ENCODE assay signal across 17 mouse cellular contexts in genomic region chr1:183207623-183208022, GRCm38 (mm10). TPM values are rescaled to one million over a fixed set of nuclear protein-coding genes. Genes with fewer than 3 reads are reported as not detected.
DNase-seq lines count a peak whose midpoint lies in the region; ATAC-seq and TF ChIP-seq lines count a peak whose summit lies in the region.
"Had no signal": no experiment of that assay in that cellular context is flagged by ENCODE, and none has a peak within 500 bp of the region (broad histone marks: within the 10 kb centered on the region; RNA-seq: fewer than 3 reads in every experiment).

No protein-coding gene starts in this region.

- H3K27ac ChIP-seq in MEL (ENCODE audit: control insufficient read depth, low read depth, low read length) = peak overlapping the region; percentile 53; the same call in 1 of the 2 replicates
- H3K27ac ChIP-seq: embryonic facial prominence, embryonic 10.5 days; embryonic facial prominence, embryonic 12.5 days; forebrain, embryonic 13.5 days; forebrain, embryonic 15.5 days had no signal

- peak overlapping the region; percentile 35 for H3K9ac ChIP-seq in MEL (ENCODE audit: control insufficient read depth, low read depth, low read length, poor library complexity, severe bottlenecking)
- H3K9ac ChIP-seq: embryonic facial prominence, embryonic 12.5 days; forebrain, embryonic 13.5 days; forebrain, embryonic 15.5 days; forebrain, postnatal 0 days had no signal

- peak overlapping the region; percentile 3 to 33; a peak in 3 of 4 replicates for H3K4me3 ChIP-seq in MEL (ENCODE audit: control insufficient read depth in 1 of 2, insufficient read depth in 1 of 2, low read depth in 2 of 2, low read length in 2 of 2)
- H3K4me3 ChIP-seq: embryonic facial prominence, embryonic 10.5 days; embryonic facial prominence, embryonic 12.5 days; forebrain, embryonic 13.5 days; forebrain, embryonic 15.5 days had no signal

- H3K36me3 ChIP-seq in MEL (ENCODE audit: control insufficient read depth in 1 of 2, insufficient read depth in 2 of 2, low read length in 2 of 2) = peaks cover 0 to 16% of the 10 kb centered on the region in 2 experiments; a peak in 3 of 4 replicates
- H3K36me3 ChIP-seq: embryonic facial prominence, embryonic 10.5 days; embryonic facial prominence, embryonic 12.5 days; forebrain, embryonic 15.5 days had no signal

- DNase-seq in MEL (ENCODE audit: low read depth, low spot score) = peak; percentile 16
- DNase-seq in right cerebral cortex, postnatal 4 days = no peak
- DNase-seq in kidney, adult 18-20 months = no peak
- DNase-seq: cerebellum, adult 11-12 months; cerebellum, adult 2 months; cerebellum, adult 9-10 months; cerebellum, postnatal 10 days; cerebellum, postnatal 25 days; forebrain, postnatal 0 days had no signal

- peak in 1 of 2 experiments; percentile 51; a peak in 1 of 4 replicates for TF ChIP-seq EP300 in MEL (IDR thresholded peaks at IDR 0.05; ENCODE audit: low read depth in 1 of 2, low read length in 2 of 2)

- no peaks in the 10 kb centered on the region; the same call in none of the 2 replicates for H3K79me2 ChIP-seq in MEL (ENCODE audit: control insufficient read depth, insufficient read depth, low read length, poor library complexity)

- H3K9me3 ChIP-seq in MEL (replicated peaks; ENCODE audit: insufficient read depth, low read length) = no peaks in the 10 kb centered on the region
- H3K9me3 ChIP-seq: embryonic facial prominence, embryonic 10.5 days; embryonic facial prominence, embryonic 12.5 days; forebrain, embryonic 13.5 days; forebrain, embryonic 15.5 days had no signal

- H3K4me1 ChIP-seq in MEL (ENCODE audit: control insufficient read depth in 1 of 2, insufficient read depth in 2 of 2, low read length in 2 of 2) = peaks cover 11 to 12% of the 10 kb centered on the region in 2 experiments
- H3K4me1 ChIP-seq: embryonic facial prominence, embryonic 12.5 days had no signal

- TF ChIP-seq RAD21 in MEL (IDR thresholded peaks at IDR 0.05; ENCODE audit: low read depth, low read length) = no peak

- TF ChIP-seq POLR2A in MEL (IDR thresholded peaks at IDR 0.05; ENCODE audit: control insufficient read depth in 1 of 2, insufficient read depth in 1 of 2, low read depth in 1 of 2, low read length in 2 of 2, poor library complexity in 1 of 2) = no peak

- no peak for TF ChIP-seq CTCF in MEL (IDR thresholded peaks at IDR 0.05 in 2 of 3, conservative IDR thresholded peaks at IDR 0.05 in 1 of 3; ENCODE audit: control insufficient read depth in 1 of 3, insufficient read depth in 1 of 3, low read depth in 2 of 3, low read length in 3 of 3, poor library complexity in 1 of 3, severe bottlenecking in 1 of 3)

- ATAC-seq in megakaryocyte progenitor cell, adult 5-6 weeks (replicated peaks; ENCODE audit: poor library complexity) = peak; percentile 81
- no peak for ATAC-seq in frontal cortex, adult (ENCODE audit: low TSS enrichment)
- ATAC-seq: activated CD4-positive, CD25-positive, alpha-beta regulatory T cell, adult 4 months; forebrain, embryonic 13.5 days; forebrain, embryonic 15.5 days; forebrain, postnatal 0 days; Patski had no signal

- no peaks in the 10 kb centered on the region for H3K27me3 ChIP-seq in MEL (ENCODE audit: control insufficient read depth in 1 of 2, insufficient read depth in 2 of 2, low read length in 2 of 2)
- H3K27me3 ChIP-seq: embryonic facial prominence, embryonic 12.5 days; forebrain, embryonic 13.5 days; forebrain, embryonic 15.5 days; Patski had no signal

TF ChIP-seq in MEL, 35 proteins besides CTCF, POLR2A, EP300 and RAD21:
- TF ChIP-seq POLR2AphosphoS5 (IDR thresholded peaks at IDR 0.05; ENCODE audit: borderline replicate concordance, low read depth, low read length) = no peak
- TF ChIP-seq CHD2 (IDR thresholded peaks at IDR 0.05; ENCODE audit: low read length) = no peak
- no peak for TF ChIP-seq UBTF (IDR thresholded peaks at IDR 0.05; ENCODE audit: borderline replicate concordance, insufficient read depth, low read depth, low read length)
- TF ChIP-seq TBP (IDR thresholded peaks at IDR 0.05; ENCODE audit: low read depth, low read length) = no peak
- TF ChIP-seq HCFC1 (IDR thresholded peaks at IDR 0.05; ENCODE audit: low read depth, low read length) = no peak
- TF ChIP-seq NELFE (IDR thresholded peaks at IDR 0.05; ENCODE audit: low read depth, low read length) = no peak
- peak; percentile 33; the same call in 1 of the 2 replicates for TF ChIP-seq ETS1 (IDR thresholded peaks at IDR 0.05; ENCODE audit: low read depth, low read length)
- TF ChIP-seq MXI1 (IDR thresholded peaks at IDR 0.05; ENCODE audit: low read depth, low read length) = peak; percentile 81
- no peak for TF ChIP-seq MEF2A (IDR thresholded peaks at IDR 0.05; ENCODE audit: extremely low read depth, insufficient replicate concordance, low read depth, low read length, poor library complexity, severe bottlenecking)
- no peak for TF ChIP-seq NRF1 (IDR thresholded peaks at IDR 0.05; ENCODE audit: insufficient read depth, low read depth, low read length, poor library complexity, severe bottlenecking)
- no peak for TF ChIP-seq GABPA (IDR thresholded peaks at IDR 0.05; ENCODE audit: low read depth, low read length)
- no peak for TF ChIP-seq MAZ (IDR thresholded peaks at IDR 0.05; ENCODE audit: low read depth, low read length)
- no peak for TF ChIP-seq MAFK (IDR thresholded peaks at IDR 0.05; ENCODE audit: borderline replicate concordance, low read depth, low read length)
- no peak for TF ChIP-seq ZKSCAN1 (IDR thresholded peaks at IDR 0.05; ENCODE audit: low read depth, low read length)
- no peak for TF ChIP-seq ZMIZ1 (IDR thresholded peaks at IDR 0.05; ENCODE audit: low read depth, low read length)
- TF ChIP-seq SMC3 (IDR thresholded peaks at IDR 0.05; ENCODE audit: low read depth, low read length) = no peak
- no peak for TF ChIP-seq GATA1 (IDR thresholded peaks at IDR 0.05; ENCODE audit: low read depth, low read length)
- TF ChIP-seq SIN3A (IDR thresholded peaks at IDR 0.05; ENCODE audit: low read length) = peak; percentile 15; the same call in 1 of the 2 replicates
- TF ChIP-seq TAL1 (IDR thresholded peaks at IDR 0.05; ENCODE audit: low read length) = no peak
- TF ChIP-seq JUND (IDR thresholded peaks at IDR 0.05; ENCODE audit: low read depth, low read length) = no peak
- no peak for TF ChIP-seq USF1 (IDR thresholded peaks at IDR 0.05; ENCODE audit: low read depth, low read length)
- TF ChIP-seq KAT2A (conservative IDR thresholded peaks at IDR 0.05; ENCODE audit: low read depth, low read length) = no peak
- no peak for TF ChIP-seq USF2 (IDR thresholded peaks at IDR 0.05; ENCODE audit: borderline replicate concordance in 1 of 2, insufficient read depth in 1 of 2, low read depth in 1 of 2, low read length in 2 of 2)
- TF ChIP-seq TCF12 (IDR thresholded peaks at IDR 0.05; ENCODE audit: low read depth, low read length) = peak; percentile 52
- TF ChIP-seq CHD1 (IDR thresholded peaks at IDR 0.05; ENCODE audit: low read depth, low read length) = no peak
- no peak for TF ChIP-seq E2F4 (IDR thresholded peaks at IDR 0.05; ENCODE audit: borderline replicate concordance, low read depth, low read length)
- no peak for TF ChIP-seq ZC3H11A (IDR thresholded peaks at IDR 0.05; ENCODE audit: low read depth, low read length)
- TF ChIP-seq MYB (IDR thresholded peaks at IDR 0.05; ENCODE audit: low read depth, low read length) = no peak

RNA-seq across cellular contexts. Expression of gene Disp1, which starts 13.7 kb away (rescaled TPM):
- total RNA-seq in MEL (2012; rRNA removed) = 5.9 and 6.3 TPM in 2 replicates
- 1 to 10 TPM in 1 of 2 experiments, not detected in 1; 9.9 TPM for polyA plus RNA-seq in MEL (2012; ENCODE audit: insufficient read depth in 1 of 2, insufficient read length in 2 of 2, low read depth in 1 of 2, low replicate concordance in 2 of 2, missing spikeins in 1 of 2)
- 5.7 and 6.2 TPM in 2 replicates for total RNA-seq in megakaryocyte progenitor cell, adult 5-6 weeks (2015)
- 5.3 and 7.2 TPM in 2 replicates for total RNA-seq in megakaryocyte progenitor cell, adult 5-6 weeks (2017)
